Mouse (Mus musculus) MEL (cell line): ENCODE data around the gene Ust. TPM values are rescaled to one million over a fixed set of nuclear protein-coding genes. Genes with fewer than 3 reads are reported as not detected.

Source experiments
- DNase-seq: peaks from one replicate; pipeline ENCODE4 v3.0.0; 2011; ENCODE audit warnings: low read depth, low spot score
- H3K27ac ChIP-seq: 2 replicates; pipeline ENCODE4 v1.5.1; 2012; ENCODE audit warnings: low read depth, mild to moderate bottlenecking, control low read depth, low read length, moderate library complexity; ENCODE audit not compliant: control insufficient read depth
- H3K27me3 ChIP-seq, 2 experiments: fragments of 150-350 bp in 1 of 2; sonication (generic) in 1 of 2; 2 replicates each; pipeline ENCODE4 v1.6.1; 2012; ENCODE audit warnings: low read length in 2 of 2, mild to moderate bottlenecking in 2 of 2, improper control_type of control experiment in 1 of 2, moderate library complexity in 1 of 2; ENCODE audit not compliant: insufficient read depth in 2 of 2, control insufficient read depth in 1 of 2
- H3K36me3 ChIP-seq, 2 experiments: 2 replicates each; pipeline ENCODE4 v1.6.1; 2012 to 2014; ENCODE audit warnings: low read length in 2 of 2, improper control_type of control experiment in 1 of 2, inconsistent platforms in 1 of 2, mild to moderate bottlenecking in 1 of 2; ENCODE audit not compliant: insufficient read depth in 2 of 2, control insufficient read depth in 1 of 2
- H3K4me1 ChIP-seq, 2 experiments: fragments of 150-350 bp in 1 of 2; sonication (generic) in 1 of 2; 2 replicates each; pipeline ENCODE4 v1.6.1; 2012; ENCODE audit warnings: low read length in 2 of 2, improper control_type of control experiment in 1 of 2, mild to moderate bottlenecking in 1 of 2; ENCODE audit not compliant: insufficient read depth in 2 of 2, control insufficient read depth in 1 of 2
- H3K4me3 ChIP-seq, 2 experiments: fragments of 150-350 bp in 1 of 2; sonication (generic) in 1 of 2; 2 replicates each; pipeline ENCODE4 v1.5.1; 2012; ENCODE audit warnings: low read depth in 2 of 2, low read length in 2 of 2, mild to moderate bottlenecking in 2 of 2, moderate library complexity in 2 of 2, control low read depth in 1 of 2, improper control_type of control experiment in 1 of 2; ENCODE audit not compliant: control insufficient read depth in 1 of 2, insufficient read depth in 1 of 2
- H3K79me2 ChIP-seq: 2 replicates; pipeline ENCODE4 v1.6.1; 2012; ENCODE audit warnings: mild to moderate bottlenecking, low read length, moderate library complexity; ENCODE audit not compliant: control insufficient read depth, poor library complexity, insufficient read depth
- H3K9ac ChIP-seq: 2 replicates; pipeline ENCODE4 v1.6.1; 2012; ENCODE audit warnings: low read depth, mild to moderate bottlenecking, control low read depth, low read length, moderate library complexity; ENCODE audit not compliant: control insufficient read depth, poor library complexity, severe bottlenecking
- H3K9me3 ChIP-seq: fragments of 150-350 bp; sonication (generic); replicated peaks from 2 replicates; pipeline ENCODE4 v1.6.1; 2012; ENCODE audit warnings: mild to moderate bottlenecking, low read length, improper control_type of control experiment, moderate library complexity; ENCODE audit not compliant: insufficient read depth
- CHD2 ChIP-seq: IDR thresholded peaks from 2 replicates; pipeline ENCODE4 v1.6.1; 2011; ENCODE audit warnings: low read length, improper control_type of control experiment
- CTCF ChIP-seq, 3 experiments: IDR thresholded peaks in 2 of 3; conservative IDR thresholded peaks in 1 of 3; 2 replicates each; pipeline ENCODE4 v1.5.1; 2011 to 2012; ENCODE audit warnings: low read length in 3 of 3, low read depth in 2 of 3, mild to moderate bottlenecking in 2 of 3, improper control_type of control experiment in 1 of 3, inconsistent platforms in 1 of 3, mixed read lengths in 1 of 3, moderate library complexity in 1 of 3; ENCODE audit not compliant: control insufficient read depth in 1 of 3, insufficient read depth in 1 of 3, poor library complexity in 1 of 3, severe bottlenecking in 1 of 3
- E2F4 ChIP-seq: IDR thresholded peaks from 2 replicates; pipeline ENCODE4 v1.6.1; 2011; ENCODE audit warnings: low read depth, low read length, improper control_type of control experiment, borderline replicate concordance
- ELF1 ChIP-seq: IDR thresholded peaks from 2 replicates; pipeline ENCODE4 v1.6.1; 2014; ENCODE audit warnings: low read depth, mild to moderate bottlenecking, inconsistent platforms, low read length, improper control_type of control experiment, moderate library complexity
- ETS1 ChIP-seq: IDR thresholded peaks from 2 replicates; pipeline ENCODE4 v1.6.1; 2012; ENCODE audit warnings: low read depth, mild to moderate bottlenecking, inconsistent platforms, low read length, improper control_type of control experiment, moderate library complexity
- GATA1 ChIP-seq: IDR thresholded peaks from 2 replicates; pipeline ENCODE4 v1.6.1; 2011; ENCODE audit warnings: low read depth, low read length, improper control_type of control experiment
- HCFC1 ChIP-seq: IDR thresholded peaks from 2 replicates; pipeline ENCODE4 v1.6.1; 2012; ENCODE audit warnings: low read depth, mild to moderate bottlenecking, inconsistent platforms, low read length, improper control_type of control experiment, moderate library complexity
- JUND ChIP-seq: IDR thresholded peaks from 2 replicates; pipeline ENCODE4 v1.6.1; 2011; ENCODE audit warnings: low read depth, mild to moderate bottlenecking, improper control_type of control experiment, low read length
- MAZ ChIP-seq: IDR thresholded peaks from 2 replicates; pipeline ENCODE4 v1.6.1; 2012; ENCODE audit warnings: low read depth, mild to moderate bottlenecking, inconsistent platforms, low read length, improper control_type of control experiment
- MXI1 ChIP-seq: IDR thresholded peaks from 2 replicates; pipeline ENCODE4 v1.6.1; 2011; ENCODE audit warnings: mild to moderate bottlenecking, low read depth, low read length, improper control_type of control experiment
- MYB ChIP-seq: IDR thresholded peaks from 2 replicates; pipeline ENCODE4 v1.6.1; 2011; ENCODE audit warnings: mild to moderate bottlenecking, low read depth, low read length, improper control_type of control experiment
- NRF1 ChIP-seq: IDR thresholded peaks from 2 replicates; pipeline ENCODE4 v1.6.1; 2014; ENCODE audit warnings: low read depth, mild to moderate bottlenecking, inconsistent platforms, low read length, improper control_type of control experiment, moderate library complexity; ENCODE audit not compliant: poor library complexity, insufficient read depth, severe bottlenecking
- POLR2A ChIP-seq, 2 experiments: IDR thresholded peaks; 2 replicates each; pipeline ENCODE4 v1.6.1; 2011 to 2012; ENCODE audit warnings: low read length in 2 of 2, mild to moderate bottlenecking in 2 of 2, control low read depth in 1 of 2, improper control_type of control experiment in 1 of 2, low read depth in 1 of 2, moderate library complexity in 1 of 2; ENCODE audit not compliant: control insufficient read depth in 1 of 2, insufficient read depth in 1 of 2, poor library complexity in 1 of 2
- POLR2AphosphoS2 ChIP-seq: IDR thresholded peaks from 2 replicates; pipeline ENCODE4 v1.6.1; 2011; ENCODE audit warnings: low read length, improper control_type of control experiment
- RAD21 ChIP-seq: IDR thresholded peaks from 2 replicates; pipeline ENCODE4 v1.6.1; 2011; ENCODE audit warnings: mild to moderate bottlenecking, low read depth, low read length, improper control_type of control experiment
- RCOR1 ChIP-seq: IDR thresholded peaks from 2 replicates; pipeline ENCODE4 v1.6.1; 2012; ENCODE audit warnings: low read depth, mild to moderate bottlenecking, inconsistent platforms, low read length, improper control_type of control experiment
- SIN3A ChIP-seq: IDR thresholded peaks from 2 replicates; pipeline ENCODE4 v1.6.1; 2012; ENCODE audit warnings: low read length, improper control_type of control experiment, inconsistent platforms
- SMC3 ChIP-seq: IDR thresholded peaks from 2 replicates; pipeline ENCODE4 v1.6.1; 2011; ENCODE audit warnings: low read depth, low read length, improper control_type of control experiment
- TBP ChIP-seq: IDR thresholded peaks from 2 replicates; pipeline ENCODE4 v1.8.0; 2011; ENCODE audit warnings: low read depth, low read length, improper control_type of control experiment
- ZC3H11A ChIP-seq: IDR thresholded peaks from 2 replicates; pipeline ENCODE4 v1.6.1; 2012; ENCODE audit warnings: low read depth, mild to moderate bottlenecking, inconsistent platforms, low read length, improper control_type of control experiment
- ZKSCAN1 ChIP-seq: IDR thresholded peaks from 2 replicates; pipeline ENCODE4 v1.6.1; 2012; ENCODE audit warnings: low read depth, mild to moderate bottlenecking, inconsistent platforms, low read length, improper control_type of control experiment, moderate library complexity
- ZMIZ1 ChIP-seq: IDR thresholded peaks from 2 replicates; pipeline ENCODE4 v1.6.1; 2012; ENCODE audit warnings: low read depth, mild to moderate bottlenecking, inconsistent platforms, low read length, improper control_type of control experiment, moderate library complexity
- polyA plus RNA-seq, 2 experiments: library from polyadenylated mRNA; stranded (reverse) in 1 of 2; unstranded in 1 of 2; fragments of >175 nt in 1 of 2; fragments of >200 nt in 1 of 2; gene quantifications; 2 replicates each; pipeline versions ENCODE4 v1.2.1 to v1.2.4; 2012; ENCODE audit warnings: low replicate concordance in 2 of 2, low read depth in 1 of 2; ENCODE audit not compliant: insufficient read length in 2 of 2, insufficient read depth in 1 of 2, missing spikeins in 1 of 2
- total RNA-seq: library from RNA; depleted of rRNA; stranded (reverse); fragments of 300-350 nt; gene quantifications from 2 replicates; pipeline ENCODE4 v1.2.3, GENCODE M21; 2012

Gene Ust
- total and polyA plus RNA-seq, 3 experiments = not detected

GRCm38 (mm10) chr10:8199816-8200215 is 318.8 kb downstream of the Ust start:
- no peaks in the 10 kb centered on the region for H3K79me2 ChIP-seq
- no peaks in the 10 kb centered on the region for H3K4me1 ChIP-seq
- H3K27ac ChIP-seq = no peak overlapping the region
- H3K4me3 ChIP-seq = no peak overlapping the region
- TF ChIP-seq ZKSCAN1 (no peak), POLR2AphosphoS2 (no peak), RAD21 (no peak), JUND (no peak), GATA1 (no peak), MAZ (no peak), HCFC1 (no peak), E2F4 (no peak), SMC3 (no peak), TBP (no peak), MXI1 (no peak), CTCF (IDR thresholded peaks at IDR 0.05 in 2 of 3, conservative IDR thresholded peaks at IDR 0.05 in 1 of 3; ENCODE audit: control insufficient read depth in 1 of 3, insufficient read depth in 1 of 3, low read depth in 2 of 3, low read length in 3 of 3, poor library complexity in 1 of 3, severe bottlenecking in 1 of 3) (no peak), POLR2A (IDR thresholded peaks at IDR 0.05; ENCODE audit: control insufficient read depth in 1 of 2, insufficient read depth in 1 of 2, low read depth in 1 of 2, low read length in 2 of 2, poor library complexity in 1 of 2) (no peak), RCOR1 (no peak), CHD2 (no peak), ETS1 (no peak), ZMIZ1 (no peak), ZC3H11A (no peak), MYB (no peak), SIN3A (no peak)
- TF ChIP-seq, all 39 proteins: peak for 0
- Histone ChIP-seq H3K27me3 (no peaks in the 10 kb centered on the region), H3K9me3 (no peaks in the 10 kb centered on the region), H3K36me3 (no peaks in the 10 kb centered on the region), H3K9ac (no peak overlapping the region)
- DNase-seq = no peak

DNA sequence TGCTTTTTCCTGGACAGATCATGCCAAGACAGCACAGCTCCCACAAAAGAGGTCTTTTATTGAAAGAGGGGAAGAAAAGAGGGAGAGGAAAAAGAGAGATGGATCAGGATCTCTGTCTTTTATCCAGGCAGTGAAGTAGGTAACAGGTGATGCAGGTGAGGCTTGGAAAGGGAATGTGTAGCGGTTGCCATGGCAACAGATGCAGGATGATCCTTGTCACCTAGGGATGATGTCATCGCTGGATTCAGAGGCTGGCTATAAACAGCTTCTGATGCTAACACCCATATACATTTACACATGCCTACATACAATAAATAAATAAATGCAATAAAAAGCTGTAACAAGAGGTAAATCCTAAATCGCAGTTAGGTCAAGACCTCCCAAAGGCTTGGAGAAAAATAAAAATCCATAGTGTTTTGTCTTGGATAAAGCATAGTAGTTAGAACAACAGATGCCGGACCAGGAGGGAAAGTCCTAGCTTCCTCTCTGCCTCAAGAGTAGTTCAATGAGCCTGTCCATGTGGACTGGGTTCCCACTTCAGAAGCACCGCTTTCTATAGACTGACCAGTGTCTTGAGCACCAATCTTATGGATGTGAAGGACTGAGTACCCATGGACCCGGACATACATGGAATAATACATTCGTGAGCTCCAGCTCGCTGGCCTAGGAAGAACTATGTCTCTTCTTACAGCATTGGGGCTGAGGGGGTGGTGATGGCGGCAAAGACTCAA is 319.4 kb downstream of the Ust start:
- H3K9ac ChIP-seq = no peak overlapping the region
- no peaks in the 10 kb centered on the region for H3K27me3 ChIP-seq
- H3K36me3 ChIP-seq = no peaks in the 10 kb centered on the region
- H3K4me1 ChIP-seq = no peaks in the 10 kb centered on the region
- H3K4me3 ChIP-seq = no peak overlapping the region
- H3K79me2 ChIP-seq = no peaks in the 10 kb centered on the region
- no peak for TF ChIP-seq MXI1
- TF ChIP-seq CTCF (IDR thresholded peaks at IDR 0.05 in 2 of 3, conservative IDR thresholded peaks at IDR 0.05 in 1 of 3; ENCODE audit: control insufficient read depth in 1 of 3, insufficient read depth in 1 of 3, low read depth in 2 of 3, low read length in 3 of 3, poor library complexity in 1 of 3, severe bottlenecking in 1 of 3) = no peak
- TF ChIP-seq GATA1 = no peak
- TF ChIP-seq NRF1 = no peak
- TF ChIP-seq ELF1 = no peak
- TF ChIP-seq TBP = no peak
- no peak overlapping the region for H3K27ac ChIP-seq
- H3K9me3 ChIP-seq = no peaks in the 10 kb centered on the region
- DNase-seq = no peak
